Mouse (Mus musculus) fat pad, adult 2 months (tissue): ENCODE measurements around the gene Zbtb7b.

ENCODE experiments used
- DNase-seq: peaks from one replicate; pipeline ENCODE4 v3.0.0-alpha.2; 2011; ENCODE audit warnings: low read depth, low spot score; ENCODE audit errors: extremely low read depth

Zbtb7b gene

DNA sequence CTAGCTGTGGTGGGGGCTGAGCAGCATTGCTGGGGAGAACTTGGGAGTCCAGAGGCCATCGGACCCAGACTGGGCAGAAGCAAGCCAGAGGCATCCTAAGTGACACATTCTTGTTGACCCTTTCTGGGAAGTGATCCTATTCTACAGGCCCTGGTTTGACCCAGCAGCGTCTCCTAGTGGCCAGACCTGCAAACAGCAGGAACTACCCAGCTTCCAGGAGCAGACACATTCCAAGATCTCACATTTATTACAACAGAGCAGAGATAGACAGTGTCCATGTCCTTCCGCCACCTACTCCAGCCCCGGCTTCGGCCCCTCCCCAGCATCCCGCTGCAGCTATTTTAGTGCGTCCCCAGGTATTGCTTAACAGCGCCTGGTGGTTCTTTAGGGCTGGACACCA lies 55.2 kb downstream of the Zbtb7b start:
- no peak for DNase-seq

DNA sequence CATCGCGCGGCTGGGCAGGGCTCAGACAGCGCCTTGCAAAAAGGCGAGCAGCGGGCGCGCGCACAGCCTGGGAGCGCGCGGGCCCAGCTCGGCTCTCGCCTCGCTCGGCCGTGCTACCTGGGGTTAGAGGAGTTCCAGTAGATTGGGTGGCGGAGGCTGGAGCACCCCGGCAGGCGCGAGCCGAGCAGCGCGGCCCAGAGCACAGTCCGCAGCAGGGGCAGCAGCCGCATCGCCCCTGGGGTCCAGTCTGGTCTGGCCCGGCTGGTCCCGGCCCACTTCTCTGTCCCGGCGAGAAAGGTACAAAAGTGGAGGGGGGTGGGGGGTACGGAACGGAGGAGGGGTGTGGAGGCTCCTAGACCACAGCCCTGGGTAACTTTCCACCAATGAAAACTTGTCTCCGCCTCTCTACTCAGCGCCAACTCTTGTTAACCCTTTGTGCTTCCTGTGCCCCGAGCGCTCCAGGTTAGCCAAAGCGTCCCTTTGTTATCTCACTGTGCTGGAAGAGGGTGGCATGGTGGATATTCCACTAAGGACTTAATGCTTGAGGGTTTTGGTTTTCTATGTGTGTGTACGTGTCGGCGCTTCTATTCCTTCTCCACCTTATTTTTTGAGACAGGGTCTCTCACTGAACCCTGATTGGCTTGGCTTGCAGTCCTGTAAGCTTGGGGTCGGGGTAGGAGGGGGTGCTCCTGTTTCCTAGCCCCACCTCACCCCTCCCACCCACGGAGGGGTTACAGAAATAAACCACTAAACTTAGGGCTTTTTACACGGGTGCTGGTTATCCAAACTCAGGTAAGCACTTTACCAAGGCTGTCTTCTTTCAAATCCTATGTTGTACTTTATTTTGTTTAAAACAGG lies 56.6 kb downstream of the Zbtb7b start, which contains the start of gene Efna4:
Efna4 (minus strand) TSS at position 308 of the 858 bp plus-strand sequence.
- DNase-seq = no peak

DNA sequence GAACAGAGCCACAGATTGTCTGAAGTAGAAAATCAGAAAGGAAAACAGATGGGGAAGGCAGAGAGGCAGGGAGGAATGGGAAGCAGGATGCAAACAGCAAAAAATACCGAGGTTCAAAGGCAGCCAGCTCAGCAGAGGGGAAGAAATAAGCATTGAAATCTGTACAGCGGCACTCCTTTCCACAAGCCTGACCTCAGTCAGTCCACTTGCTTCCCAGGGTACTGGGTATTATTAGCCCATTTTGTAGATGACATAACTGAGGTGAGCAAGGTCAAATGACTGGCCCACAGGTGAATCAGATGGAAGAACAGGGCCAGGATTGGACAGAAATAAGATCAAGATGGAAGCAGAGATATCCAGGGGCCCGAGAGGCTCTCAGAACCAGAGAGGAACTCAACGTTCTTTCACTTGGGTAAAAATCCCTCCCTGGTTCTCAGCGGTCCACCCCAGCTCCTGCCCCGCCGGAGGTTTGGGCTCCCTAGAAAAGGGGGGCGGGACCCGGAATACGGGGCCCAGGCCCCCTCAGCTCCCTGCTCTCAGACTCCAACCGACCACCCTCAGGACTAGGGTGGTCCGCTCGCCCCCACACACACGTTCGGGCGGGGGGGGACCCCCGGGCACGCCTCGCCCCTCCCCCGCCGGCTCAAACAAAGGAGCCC lies 57.4 kb downstream of the Zbtb7b start:
- DNase-seq = no peak

DNA sequence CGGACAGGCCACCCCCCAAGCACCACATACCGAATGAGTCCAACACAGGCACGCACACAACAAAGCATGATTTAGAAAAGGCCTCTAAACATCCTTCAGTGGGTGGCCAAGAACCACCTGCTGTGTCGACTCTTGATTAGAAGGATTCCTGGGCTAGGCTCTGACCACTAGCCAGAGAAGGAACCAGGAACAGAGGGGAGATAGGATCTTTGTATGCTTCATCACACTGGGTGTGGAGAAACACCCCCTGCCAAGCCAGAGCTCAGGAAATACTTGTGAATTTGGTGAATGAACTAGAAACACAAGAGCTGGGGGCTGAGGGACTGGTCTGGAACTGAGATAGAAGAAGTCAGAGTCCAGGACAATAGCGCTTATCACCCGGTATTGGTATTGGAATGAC lies 58.0 kb downstream of the Zbtb7b start:
- no peak for DNase-seq

DNA sequence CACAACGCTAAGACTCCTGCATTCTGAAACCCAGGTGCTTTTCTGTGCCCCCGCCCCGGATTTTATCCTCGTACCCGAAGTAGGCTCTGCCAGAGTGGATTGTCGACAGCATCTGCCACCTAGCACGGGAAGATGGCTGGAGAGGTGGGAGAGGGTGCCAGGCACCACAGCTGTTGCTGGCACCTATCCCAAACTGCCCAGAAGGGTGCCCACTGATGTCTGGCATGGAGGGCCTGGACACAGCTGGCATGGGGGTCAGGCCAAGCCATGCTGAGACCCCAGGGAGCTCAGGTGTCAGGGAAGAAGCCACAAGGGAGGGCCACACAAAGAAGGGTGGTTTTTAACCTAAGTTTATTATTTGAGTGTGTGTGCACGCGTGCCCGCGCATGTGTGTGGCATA lies 61.5 kb downstream of the Zbtb7b start:
- DNase-seq = no peak

DNA sequence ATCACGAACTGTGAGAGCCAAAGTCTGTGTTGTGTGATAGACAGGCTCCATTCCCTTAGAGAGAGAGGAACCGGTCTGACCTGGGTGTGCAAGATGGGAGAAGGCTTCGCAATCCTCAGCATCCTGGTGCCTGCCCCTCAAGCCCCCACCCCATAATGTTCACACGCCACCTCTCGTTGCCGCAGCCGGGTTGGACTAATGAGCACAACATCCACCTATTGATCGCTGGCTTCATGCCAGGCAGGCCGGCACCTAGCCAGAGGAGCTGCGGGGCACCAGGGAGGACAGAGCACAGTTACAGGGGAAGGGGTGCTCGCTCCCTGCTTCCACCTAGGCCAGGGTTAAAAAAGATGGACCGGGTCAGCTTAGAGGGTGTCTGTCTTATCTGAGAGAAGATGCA lies 62.1 kb downstream of the Zbtb7b start:
- no peak for DNase-seq

DNA sequence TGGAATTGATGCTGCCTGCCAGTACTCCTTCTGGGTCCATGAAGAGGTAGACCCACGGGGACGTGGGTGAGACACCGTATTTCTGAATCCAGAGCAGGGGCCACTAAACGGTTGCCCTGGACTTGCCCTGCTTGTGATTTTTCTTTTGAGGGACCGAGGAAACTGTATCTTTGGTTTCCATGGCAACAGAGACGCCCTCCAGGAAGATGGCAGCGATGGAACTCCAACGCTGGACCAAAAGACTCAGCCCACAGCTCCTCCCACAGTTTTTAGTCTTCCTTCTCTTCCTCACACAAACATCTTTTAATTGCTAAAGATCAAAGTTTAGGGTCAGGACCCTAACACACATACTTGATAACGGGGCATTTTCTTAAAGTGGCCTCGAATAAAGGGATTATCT lies 62.6 kb downstream of the Zbtb7b start:
- DNase-seq = no peak

DNA sequence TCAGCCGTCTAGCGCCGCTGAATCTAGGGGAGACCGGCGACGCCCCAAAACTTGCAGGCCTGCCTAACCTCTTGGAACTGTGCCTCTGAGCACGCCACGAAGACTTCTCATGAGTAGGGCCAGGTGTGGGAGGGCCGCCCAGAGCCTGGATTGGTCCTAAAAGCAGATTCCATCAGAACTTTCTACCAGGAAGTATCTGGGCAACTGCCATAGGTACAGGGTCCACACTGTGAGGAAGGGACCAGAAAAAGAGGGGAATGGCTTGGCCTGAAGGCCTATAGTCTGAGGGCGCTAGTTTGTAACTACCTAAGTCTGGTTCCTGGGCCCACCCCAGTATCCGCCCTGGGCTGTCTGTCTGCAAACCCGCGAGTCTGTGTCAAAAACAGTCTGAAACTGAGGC lies 63.0 kb downstream of the Zbtb7b start:
- no peak for DNase-seq

DNA sequence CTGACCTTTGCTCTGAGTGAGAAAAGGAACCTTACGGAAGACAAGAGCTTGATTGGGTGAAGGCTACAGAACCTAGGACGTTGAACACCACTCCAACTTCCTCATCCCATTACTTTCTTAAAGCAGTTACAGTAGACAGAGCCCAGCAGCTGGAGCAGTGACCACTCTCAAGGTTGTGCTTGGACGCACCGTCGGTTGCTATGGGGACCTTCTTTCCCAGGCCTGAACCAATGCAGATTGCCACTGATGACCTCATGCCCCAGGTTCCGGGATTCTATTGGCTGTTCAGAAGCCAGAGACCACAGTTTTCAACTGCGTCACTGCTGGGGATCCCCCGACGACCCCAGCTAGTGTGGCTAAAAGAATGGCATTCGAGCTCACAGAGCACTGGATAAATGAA lies 63.6 kb downstream of the Zbtb7b start:
- DNase-seq = no peak

DNA sequence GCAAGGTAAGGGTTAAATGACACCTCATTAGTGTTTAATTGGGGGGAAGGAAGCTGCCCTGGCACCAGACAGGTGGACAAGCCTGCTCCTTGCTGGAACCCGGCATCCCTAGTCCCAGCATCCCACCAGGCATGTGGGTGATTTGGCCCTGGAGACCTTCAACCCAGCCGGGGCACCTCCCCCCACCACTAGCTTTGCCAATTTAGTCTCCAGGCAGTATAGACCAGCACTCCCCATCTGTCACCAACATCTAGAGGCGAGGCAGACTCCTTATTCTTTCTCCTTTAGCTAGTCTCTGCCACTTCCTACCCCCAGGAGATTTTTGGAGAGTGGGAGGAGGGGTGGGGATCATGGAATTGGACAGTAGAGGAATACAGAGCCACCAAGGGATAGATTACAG lies 64.2 kb downstream of the Zbtb7b start:
- DNase-seq = no peak

DNA sequence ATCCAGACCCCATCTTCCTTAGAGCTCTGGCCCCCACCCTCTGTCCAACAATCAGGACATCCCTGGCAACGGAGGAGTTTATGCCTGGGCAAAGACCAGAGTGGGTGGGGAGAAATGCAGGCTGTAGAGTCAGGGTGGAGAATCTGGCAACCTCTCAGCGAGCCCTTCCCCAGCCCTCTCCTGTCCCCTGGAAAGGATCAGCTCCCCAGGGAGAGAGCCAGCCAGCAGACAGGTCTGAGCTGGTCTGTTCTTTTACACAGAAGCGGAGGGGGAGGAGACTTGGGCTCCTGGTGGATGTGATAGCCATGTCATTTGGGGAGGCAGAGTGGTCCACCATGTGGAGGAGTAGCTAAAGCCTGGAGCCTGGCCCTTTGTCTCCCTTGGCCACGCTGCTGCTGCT lies 66.0 kb downstream of the Zbtb7b start:
- DNase-seq = no peak
